8 mouse cellular contexts compared by ENCODE assay signal in genomic region chr10:80578911-80579310, GRCm38 (mm10). TPM values are rescaled to one million over a fixed set of nuclear protein-coding genes. Genes with fewer than 3 reads are reported as not detected.
DNase-seq lines count a peak whose midpoint lies in the region; ATAC-seq and TF ChIP-seq lines count a peak whose summit lies in the region.

No protein-coding gene starts in this region.

- no peaks in the 10 kb centered on the region for H3K9me3 ChIP-seq in embryonic facial prominence, embryonic 14.5 days (ENCODE audit: control insufficient read depth, low read length)
- H3K9me3 ChIP-seq in hindbrain, embryonic 11.5 days (ENCODE audit: control insufficient read depth, low read length) = no peaks in the 10 kb centered on the region
- no peaks in the 10 kb centered on the region for H3K9me3 ChIP-seq in limb, embryonic 15.5 days
- H3K9me3 ChIP-seq in midbrain, postnatal 0 days (ENCODE audit: low read length) = no peaks in the 10 kb centered on the region
- no peaks in the 10 kb centered on the region for H3K9me3 ChIP-seq in stomach, postnatal 0 days (ENCODE audit: control insufficient read depth, low read length)

- peak overlapping the region; percentile 94 for H3K4me2 ChIP-seq in embryonic facial prominence, embryonic 14.5 days (ENCODE audit: low read depth, low read length)
- 0 out of 2 replicates have a peak overlapping the region, but pooled peaks have one; percentile 97 for H3K4me2 ChIP-seq in hindbrain, embryonic 11.5 days (replicated peaks; ENCODE audit: low read depth, low read length)
- H3K4me2 ChIP-seq in limb, embryonic 15.5 days = peak overlapping the region; percentile 91
- H3K4me2 ChIP-seq in midbrain, postnatal 0 days (ENCODE audit: low read depth, low read length, poor library complexity, severe bottlenecking) = peak overlapping the region; percentile 89; the same call in 1 of the 2 replicates
- peak overlapping the region; percentile 92 for H3K4me2 ChIP-seq in stomach, postnatal 0 days (replicated peaks; ENCODE audit: low read depth)

- peak; percentile 4; the same call in 1 of the 2 replicates for ATAC-seq in embryonic facial prominence, embryonic 14.5 days (ENCODE audit: low read depth)
- no peak for ATAC-seq in hindbrain, embryonic 11.5 days (ENCODE audit: low FRiP score)
- no peak for ATAC-seq in limb, embryonic 15.5 days (ENCODE audit: insufficient number of reproducible peaks, low FRiP score, low TSS enrichment, low read depth)
- no peak for ATAC-seq in midbrain, postnatal 0 days (ENCODE audit: low FRiP score)
- no peak for ATAC-seq in stomach, postnatal 0 days (ENCODE audit: low FRiP score, low TSS enrichment)

- peak overlapping the region; percentile 88 for H3K4me3 ChIP-seq in embryonic facial prominence, embryonic 14.5 days (ENCODE audit: low read depth, low read length)
- no peak overlapping the region; the same call in 1 of the 2 replicates for H3K4me3 ChIP-seq in hindbrain, embryonic 11.5 days (ENCODE audit: low read depth, low read length)
- peak overlapping the region; percentile 90 for H3K4me3 ChIP-seq in limb, embryonic 15.5 days
- H3K4me3 ChIP-seq in midbrain, postnatal 0 days (ENCODE audit: low read depth, low read length) = no peak overlapping the region
- 0 out of 2 replicates have a peak overlapping the region, but pooled peaks have one; percentile 75 for H3K4me3 ChIP-seq in stomach, postnatal 0 days (ENCODE audit: low read depth, low read length)

- DNase-seq in layer of hippocampus, adult 9-11 months = peak; percentile 54
- no peak for DNase-seq in layer of hippocampus, adult 8-10 months (ENCODE audit: low spot score in 2 of 2)
- DNase-seq in adrenal gland, adult 18-20 months (ENCODE audit: low spot score in 2 of 2) = peak; percentile 42 to 49
- peak; percentile 83 for DNase-seq in embryonic facial prominence, embryonic 14.5 days (ENCODE audit: low spot score)
- DNase-seq in hindbrain, embryonic 11.5 days (ENCODE audit: low spot score) = peak; percentile 56
- DNase-seq in midbrain, postnatal 0 days (ENCODE audit: low spot score) = peak; percentile 72
- DNase-seq in stomach, postnatal 0 days (ENCODE audit: low spot score) = peak; percentile 79

- peak overlapping the region; percentile 76; the same call in 1 of the 2 replicates for H3K9ac ChIP-seq in embryonic facial prominence, embryonic 14.5 days (ENCODE audit: low read depth, low read length)
- H3K9ac ChIP-seq in hindbrain, embryonic 11.5 days (ENCODE audit: low read depth, low read length) = 0 out of 2 replicates have a peak overlapping the region, but pooled peaks have one; percentile 15
- H3K9ac ChIP-seq in limb, embryonic 15.5 days = no peak overlapping the region
- H3K9ac ChIP-seq in midbrain, postnatal 0 days (replicated peaks; ENCODE audit: low read length, poor library complexity, severe bottlenecking) = no peak overlapping the region; the same call in 1 of the 2 replicates
- H3K9ac ChIP-seq in stomach, postnatal 0 days (ENCODE audit: low read length) = peak overlapping the region; percentile 52; the same call in 1 of the 2 replicates

- no peak for TF ChIP-seq EP300 in stomach, postnatal 0 days (optimal IDR thresholded peaks at IDR 0.05)

- TF ChIP-seq CTCF in midbrain, postnatal 0 days (IDR thresholded peaks at IDR 0.05) = peak; percentile 73
- peak; percentile 81 for TF ChIP-seq CTCF in stomach, postnatal 0 days (IDR thresholded peaks at IDR 0.05; ENCODE audit: low read depth)

- H3K36me3 ChIP-seq in embryonic facial prominence, embryonic 14.5 days (ENCODE audit: control insufficient read depth, insufficient read depth, low read length) = peaks cover 17% of the 10 kb centered on the region
- H3K36me3 ChIP-seq in hindbrain, embryonic 11.5 days (ENCODE audit: control insufficient read depth, insufficient read depth, low read length) = no peaks in the 10 kb centered on the region
- peaks cover 20% of the 10 kb centered on the region for H3K36me3 ChIP-seq in limb, embryonic 15.5 days
- peaks cover 7% of the 10 kb centered on the region for H3K36me3 ChIP-seq in midbrain, postnatal 0 days (ENCODE audit: insufficient read depth, low read length)
- H3K36me3 ChIP-seq in stomach, postnatal 0 days (ENCODE audit: control insufficient read depth, insufficient read depth, low read length) = 0 out of 2 replicates have a peak, but pooled peaks cover 7% of the 10 kb centered on the region

- WGBS in embryonic facial prominence, embryonic 14.5 days = 8% methylated on average over 8 of the region's 8 CpGs
- WGBS in hindbrain, embryonic 11.5 days = 8% methylated on average over 8 of the region's 8 CpGs
- 6% methylated on average over 8 of the region's 8 CpGs for WGBS in limb, embryonic 15.5 days
- WGBS in midbrain, postnatal 0 days = 6% methylated on average over 8 of the region's 8 CpGs
- WGBS in stomach, postnatal 0 days = 6% methylated on average over 8 of the region's 8 CpGs

- peaks cover 26% of the 10 kb centered on the region for H3K4me1 ChIP-seq in embryonic facial prominence, embryonic 14.5 days (ENCODE audit: control insufficient read depth, insufficient read depth, low read length)
- peaks cover 4% of the 10 kb centered on the region for H3K4me1 ChIP-seq in hindbrain, embryonic 11.5 days (replicated peaks; ENCODE audit: control insufficient read depth, insufficient read depth, low read length)
- peaks cover 49% of the 10 kb centered on the region for H3K4me1 ChIP-seq in limb, embryonic 15.5 days
- H3K4me1 ChIP-seq in midbrain, postnatal 0 days (ENCODE audit: insufficient read depth, low read length) = peaks cover 8% of the 10 kb centered on the region
- peaks cover 7% of the 10 kb centered on the region for H3K4me1 ChIP-seq in stomach, postnatal 0 days (replicated peaks; ENCODE audit: control insufficient read depth, insufficient read depth)

- H3K27me3 ChIP-seq in embryonic facial prominence, embryonic 14.5 days (replicated peaks; ENCODE audit: control insufficient read depth, insufficient read depth, low read length) = no peaks in the 10 kb centered on the region
- no peaks in the 10 kb centered on the region for H3K27me3 ChIP-seq in hindbrain, embryonic 11.5 days (ENCODE audit: control insufficient read depth, insufficient read depth, low read length)
- H3K27me3 ChIP-seq in limb, embryonic 15.5 days = no peaks in the 10 kb centered on the region
- no peaks in the 10 kb centered on the region for H3K27me3 ChIP-seq in midbrain, postnatal 0 days (ENCODE audit: insufficient read depth, low read length)
- no peaks in the 10 kb centered on the region for H3K27me3 ChIP-seq in stomach, postnatal 0 days (ENCODE audit: control insufficient read depth, insufficient read depth, low read length)

- peak overlapping the region; percentile 91 for H3K27ac ChIP-seq in embryonic facial prominence, embryonic 14.5 days (replicated peaks; ENCODE audit: low read depth, low read length)
- 0 out of 2 replicates have a peak overlapping the region, but pooled peaks have one; percentile 33 for H3K27ac ChIP-seq in hindbrain, embryonic 11.5 days (ENCODE audit: low read depth, low read length)
- peak overlapping the region; percentile 95 for H3K27ac ChIP-seq in limb, embryonic 15.5 days
- peak overlapping the region; percentile 52; the same call in 1 of the 2 replicates for H3K27ac ChIP-seq in midbrain, postnatal 0 days (ENCODE audit: low read depth, low read length)
- H3K27ac ChIP-seq in stomach, postnatal 0 days (replicated peaks) = peak overlapping the region; percentile 88; the same call in 1 of the 2 replicates

RNA-seq across cellular contexts. Expression of gene Klf16, which starts 1.8 kb away (rescaled TPM):
- 10 to 100 TPM; 47.5 to 51.9 (median 49.3) TPM for total RNA-seq in layer of hippocampus, adult 8-10 months (2022)
- total RNA-seq in adrenal gland, adult 18-20 months (2021) = 10 to 100 TPM; 11.3 to 12.3 TPM
- 9.7 and 9.9 TPM in 2 replicates for polyA plus RNA-seq in embryonic facial prominence, embryonic 14.5 days (2014; fragmentation: Nextera tagmentation; extraction: Ambion mirVana)
- polyA plus RNA-seq in hindbrain, embryonic 11.5 days (2014; fragmentation: Nextera tagmentation; extraction: Ambion mirVana) = 3.9 and 4.2 TPM in 2 replicates
- 7.9 and 9.9 TPM in 2 replicates for polyA plus RNA-seq in limb, embryonic 15.5 days (2015; fragmentation: Nextera tagmentation; extraction: Ambion mirVana)
- total RNA-seq in midbrain, postnatal 0 days (2014; rRNA removed) = 13.7 and 18.1 TPM in 2 replicates
- 7.7 and 8.3 TPM in 2 replicates for polyA plus RNA-seq in midbrain, postnatal 0 days (2015; fragmentation: Nextera tagmentation; extraction: Ambion mirVana)
- 8.3 and 8.4 TPM in 2 replicates for polyA plus RNA-seq in stomach, postnatal 0 days (2015; fragmentation: Nextera tagmentation; extraction: Ambion mirVana)

RNA-seq across cellular contexts. Expression of gene Abhd17a, which starts 11.2 kb away (rescaled TPM):
- 100 to 1,000 TPM; 144 to 155 (median 147) TPM for total RNA-seq in layer of hippocampus, adult 8-10 months (2022)
- 100 to 1,000 TPM in 1 of 2 experiments, 10 to 100 TPM in 1; 94.5 to 102 TPM for total RNA-seq in adrenal gland, adult 18-20 months (2021)
- polyA plus RNA-seq in embryonic facial prominence, embryonic 14.5 days (2014; fragmentation: Nextera tagmentation; extraction: Ambion mirVana) = 115 and 124 TPM in 2 replicates
- 98.8 and 108 TPM in 2 replicates for polyA plus RNA-seq in hindbrain, embryonic 11.5 days (2014; fragmentation: Nextera tagmentation; extraction: Ambion mirVana)
- polyA plus RNA-seq in limb, embryonic 15.5 days (2015; fragmentation: Nextera tagmentation; extraction: Ambion mirVana) = 97.0 and 104 TPM in 2 replicates
- 264 and 275 TPM in 2 replicates for total RNA-seq in midbrain, postnatal 0 days (2014; rRNA removed)
- 152 and 157 TPM in 2 replicates for polyA plus RNA-seq in midbrain, postnatal 0 days (2015; fragmentation: Nextera tagmentation; extraction: Ambion mirVana)
- polyA plus RNA-seq in stomach, postnatal 0 days (2015; fragmentation: Nextera tagmentation; extraction: Ambion mirVana) = 92.5 and 103 TPM in 2 replicates

RNA-seq across cellular contexts. Expression of gene Rexo1, which starts 17.6 kb away (rescaled TPM):
- 10 to 100 TPM; 45.3 to 53.2 (median 49.5) TPM for total RNA-seq in layer of hippocampus, adult 8-10 months (2022)
- 10 to 100 TPM; 32.9 to 48.4 TPM for total RNA-seq in adrenal gland, adult 18-20 months (2021)
- polyA plus RNA-seq in embryonic facial prominence, embryonic 14.5 days (2014; fragmentation: Nextera tagmentation; extraction: Ambion mirVana) = 22.6 and 26.2 TPM in 2 replicates
- polyA plus RNA-seq in hindbrain, embryonic 11.5 days (2014; fragmentation: Nextera tagmentation; extraction: Ambion mirVana) = 21.6 and 22.5 TPM in 2 replicates
- 21.9 and 22.5 TPM in 2 replicates for polyA plus RNA-seq in limb, embryonic 15.5 days (2015; fragmentation: Nextera tagmentation; extraction: Ambion mirVana)
- 34.2 and 52.6 TPM in 2 replicates for total RNA-seq in midbrain, postnatal 0 days (2014; rRNA removed)
- polyA plus RNA-seq in midbrain, postnatal 0 days (2015; fragmentation: Nextera tagmentation; extraction: Ambion mirVana) = 26.1 and 29.8 TPM in 2 replicates
- polyA plus RNA-seq in stomach, postnatal 0 days (2015; fragmentation: Nextera tagmentation; extraction: Ambion mirVana) = 7.1 and 8.5 TPM in 2 replicates

RNA-seq across cellular contexts. Expression of gene Scamp4, which starts 23.8 kb away (rescaled TPM):
- total RNA-seq in layer of hippocampus, adult 8-10 months (2022) = 10 to 100 TPM; 39.3 to 58.6 (median 42.8) TPM
- 10 to 100 TPM; 49.7 to 54.4 TPM for total RNA-seq in adrenal gland, adult 18-20 months (2021)
- polyA plus RNA-seq in embryonic facial prominence, embryonic 14.5 days (2014; fragmentation: Nextera tagmentation; extraction: Ambion mirVana) = 84.6 and 96.3 TPM in 2 replicates
- 64.1 and 68.7 TPM in 2 replicates for polyA plus RNA-seq in hindbrain, embryonic 11.5 days (2014; fragmentation: Nextera tagmentation; extraction: Ambion mirVana)
- 100 and 102 TPM in 2 replicates for polyA plus RNA-seq in limb, embryonic 15.5 days (2015; fragmentation: Nextera tagmentation; extraction: Ambion mirVana)
- 27.8 and 32.4 TPM in 2 replicates for total RNA-seq in midbrain, postnatal 0 days (2014; rRNA removed)
- 73.1 and 76.9 TPM in 2 replicates for polyA plus RNA-seq in midbrain, postnatal 0 days (2015; fragmentation: Nextera tagmentation; extraction: Ambion mirVana)
- 67.8 and 77.3 TPM in 2 replicates for polyA plus RNA-seq in stomach, postnatal 0 days (2015; fragmentation: Nextera tagmentation; extraction: Ambion mirVana)

RNA-seq across cellular contexts. Expression of gene Adat3, which starts 23.8 kb away (rescaled TPM):
- total RNA-seq in layer of hippocampus, adult 8-10 months (2022) = 1 to 10 TPM; 2.0 to 5.0 (median 3.0) TPM
- total RNA-seq in adrenal gland, adult 18-20 months (2021) = 1 to 10 TPM; 1.8 to 2.1 TPM
- 6.1 and 6.2 TPM in 2 replicates for polyA plus RNA-seq in embryonic facial prominence, embryonic 14.5 days (2014; fragmentation: Nextera tagmentation; extraction: Ambion mirVana)
- 5.8 and 7.4 TPM in 2 replicates for polyA plus RNA-seq in hindbrain, embryonic 11.5 days (2014; fragmentation: Nextera tagmentation; extraction: Ambion mirVana)
- polyA plus RNA-seq in limb, embryonic 15.5 days (2015; fragmentation: Nextera tagmentation; extraction: Ambion mirVana) = 6.4 and 8.0 TPM in 2 replicates
- 4.0 and 6.2 TPM in 2 replicates for total RNA-seq in midbrain, postnatal 0 days (2014; rRNA removed)
- 4.6 and 4.9 TPM in 2 replicates for polyA plus RNA-seq in midbrain, postnatal 0 days (2015; fragmentation: Nextera tagmentation; extraction: Ambion mirVana)
- polyA plus RNA-seq in stomach, postnatal 0 days (2015; fragmentation: Nextera tagmentation; extraction: Ambion mirVana) = 4.1 and 4.3 TPM in 2 replicates

Comparison
In these comparisons a context has a peak if more than half of its experiments do, and no peak if none do; other contexts are left out.
1. DNase-seq: peak in layer of hippocampus, adult 9-11 months (single experiment), adrenal gland, adult 18-20 months (2 of 2), embryonic facial prominence, embryonic 14.5 days (single experiment), hindbrain, embryonic 11.5 days (single experiment), midbrain, postnatal 0 days (single experiment) and stomach, postnatal 0 days (single experiment); none in layer of hippocampus, adult 8-10 months (0 of 2).
2. H3K27ac ChIP-seq: peak in every context shown above with its lines; median percentile 95 in limb, embryonic 15.5 days; 91 in embryonic facial prominence, embryonic 14.5 days; 88 in stomach, postnatal 0 days; 52 in midbrain, postnatal 0 days; 33 in hindbrain, embryonic 11.5 days.
3. H3K4me3 ChIP-seq: peak in embryonic facial prominence, embryonic 14.5 days (single experiment), limb, embryonic 15.5 days (single experiment) and stomach, postnatal 0 days (single experiment); none in hindbrain, embryonic 11.5 days (single experiment) and midbrain, postnatal 0 days (single experiment).
4. H3K9ac ChIP-seq: peak in embryonic facial prominence, embryonic 14.5 days (single experiment), hindbrain, embryonic 11.5 days (single experiment) and stomach, postnatal 0 days (single experiment); none in limb, embryonic 15.5 days (single experiment) and midbrain, postnatal 0 days (single experiment).
5. Peak in every context shown above with its lines, with median percentiles within 50 percentile points of each other: H3K4me2 ChIP-seq.